Mouse (Mus musculus): ENCODE results near the gene Syngr2. TPM values are rescaled to one million over a fixed set of nuclear protein-coding genes. Genes with fewer than 3 reads are reported as not detected.

Gene Syngr2
- polyA plus RNA-seq, 1 experiment, result 12.9 TPM

- no peak for DNase-seq (ENCODE audit: low read depth)
- no peak for TF ChIP-seq POLR2A (IDR thresholded peaks at IDR 0.05; ENCODE audit: borderline replicate concordance, extremely low read depth, insufficient read depth, insufficient read length, poor library complexity, severe bottlenecking)
- no peak for TF ChIP-seq CTCF (IDR thresholded peaks at IDR 0.05; ENCODE audit: borderline replicate concordance, extremely low read depth, insufficient read depth, insufficient read length)
Observed at GRCm38 (mm10) chr11:117857462-117857861, 48.0 kb downstream of the Syngr2 start.

- no peak for TF ChIP-seq CTCF (IDR thresholded peaks at IDR 0.05; ENCODE audit: borderline replicate concordance, extremely low read depth, insufficient read depth, insufficient read length)
- TF ChIP-seq POLR2A (IDR thresholded peaks at IDR 0.05; ENCODE audit: borderline replicate concordance, extremely low read depth, insufficient read depth, insufficient read length, poor library complexity, severe bottlenecking), result no peak
- DNase-seq (ENCODE audit: low read depth), result no peak
Observed at GRCm38 (mm10) chr11:117858392-117858791, 48.9 kb downstream of the Syngr2 start.

GRCm38 (mm10) chr11:117860601-117861000, 51.1 kb downstream of the Syngr2 start, which contains the start of gene Tmem235:
Gene Tmem235, plus strand, starts transcription at chr11:117860752.
- DNase-seq (ENCODE audit: low read depth), result no peak
- no peak for TF ChIP-seq CTCF (IDR thresholded peaks at IDR 0.05; ENCODE audit: borderline replicate concordance, extremely low read depth, insufficient read depth, insufficient read length)
- no peak for TF ChIP-seq POLR2A (IDR thresholded peaks at IDR 0.05; ENCODE audit: borderline replicate concordance, extremely low read depth, insufficient read depth, insufficient read length, poor library complexity, severe bottlenecking)

- no peak for TF ChIP-seq POLR2A (IDR thresholded peaks at IDR 0.05; ENCODE audit: borderline replicate concordance, extremely low read depth, insufficient read depth, insufficient read length, poor library complexity, severe bottlenecking)
- no peak for TF ChIP-seq CTCF (IDR thresholded peaks at IDR 0.05; ENCODE audit: borderline replicate concordance, extremely low read depth, insufficient read depth, insufficient read length)
- DNase-seq (ENCODE audit: low read depth), result no peak
Observed at GRCm38 (mm10) chr11:117863174-117863856, 53.8 kb downstream of the Syngr2 start.

Other genes starting within 250 kb of the Syngr2 start
- 54.3 and 82.0 TPM in 2 replicates for gene Tnrc6c, start 155.4 kb upstream of the Syngr2 start, polyA plus RNA-seq (2012; rRNA removed)
- 1.3 and 1.9 TPM in 2 replicates for gene Tmc8, start 27.6 kb upstream of the Syngr2 start, polyA plus RNA-seq (2012; rRNA removed)
- 4.3 and 4.8 TPM in 2 replicates for gene Tmc6, start 27.5 kb upstream of the Syngr2 start, polyA plus RNA-seq (2012; rRNA removed)
- 0.07 and 0.10 TPM in 2 replicates for gene 6030468B19Rik, start 12.0 kb upstream of the Syngr2 start, polyA plus RNA-seq (2012; rRNA removed)
- gene Gm20708, start within 50 bp of the Syngr2 start, polyA plus RNA-seq (2012; rRNA removed), result 0.11 and 1.2 TPM in 2 replicates
- 4.5 and 6.7 TPM in 2 replicates for gene Afmid, start 16.3 kb downstream of the Syngr2 start, polyA plus RNA-seq (2012; rRNA removed)
- 31.1 and 76.6 TPM in 2 replicates for gene Tk1, start 16.4 kb downstream of the Syngr2 start, polyA plus RNA-seq (2012; rRNA removed)
- 31.8 and 61.9 TPM in 2 replicates for gene Birc5, start 39.6 kb downstream of the Syngr2 start, polyA plus RNA-seq (2012; rRNA removed)
- gene Tmem235, start 51.1 kb downstream of the Syngr2 start, polyA plus RNA-seq (2012; rRNA removed), result 0.10 TPM in 1 of 2 replicates, not detected in the other
- 5.5 and 5.6 TPM in 2 replicates for gene Tha1, start 63.8 kb downstream of the Syngr2 start, polyA plus RNA-seq (2012; rRNA removed)
- gene Socs3, start 160.4 kb downstream of the Syngr2 start, polyA plus RNA-seq (2012; rRNA removed), result 8.4 and 13.6 TPM in 2 replicates
- 48.5 and 55.7 TPM in 2 replicates for gene Pgs1, start 176.6 kb downstream of the Syngr2 start, polyA plus RNA-seq (2012; rRNA removed)

All from brain, embryonic 14.5 days (tissue).